Mouse (Mus musculus) adrenal gland, postnatal 36 days (tissue): Measurements from ENCODE around the gene Gm49325. TPM values are rescaled to one million over a fixed set of nuclear protein-coding genes. Genes with fewer than 3 reads are reported as not detected.

ENCODE experiments used
- DNase-seq, 2 experiments: peaks; one replicate each; pipeline ENCODE4 v3.0.0; 2021; ENCODE audit warnings: mixed read lengths in 1 of 2
- long read RNA-seq, 2 experiments: library from polyadenylated mRNA; stranded (forward); transcript quantifications; one replicate each; pipeline ENCODE4 v2.0.0; 2021; ENCODE audit warnings: borderline sequencing depth in 2 of 2
- total RNA-seq, 2 experiments: library from RNA; stranded (reverse); gene quantifications; 2 replicates each; pipeline ENCODE4 v1.2.3; 2021

Gm49325 gene
- total RNA-seq: 10 to 100 TPM; 24.1 to 27.6 TPM
- long read RNA-seq, experiment 1, partial matches to known transcripts: 2 of 30 reads
- long read RNA-seq, experiment 1, other reads (novel, unspliced or antisense): 28 of 30 reads
- long read RNA-seq, experiment 2, partial matches to known transcripts: 0 of 8 reads
- long read RNA-seq, experiment 2, other reads (novel, unspliced or antisense): 8 of 8 reads

GRCm38 (mm10) chr10:77605908-77606826 lies at the start of gene Gm49325, which contains the start of gene Sumo3:
Gene Gm49325 (plus strand): TSS chr10:77606197.
Gene Sumo3 (plus strand): TSS chr10:77606097.
- peak; percentile 99 to 100 for DNase-seq

DNA sequence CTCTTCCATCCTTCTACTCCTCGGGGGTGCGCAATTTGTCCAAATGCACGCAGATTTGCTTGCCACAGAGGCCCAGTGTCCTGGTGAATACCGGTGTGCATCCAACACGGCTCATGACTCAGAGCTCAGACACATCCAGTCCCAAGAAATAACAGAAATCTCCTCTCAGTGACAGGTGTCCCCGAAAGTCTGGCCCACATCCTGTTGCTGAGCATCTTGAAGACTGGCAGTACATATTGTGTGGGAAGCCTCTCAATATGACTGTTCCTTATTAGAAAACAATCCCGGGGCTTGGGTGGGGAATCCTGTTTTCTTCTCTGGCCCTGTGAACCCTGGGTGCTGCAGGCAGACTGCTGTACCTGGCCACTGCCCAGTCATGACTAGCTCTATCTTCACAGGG lies 49.4 kb upstream of the Gm49325 start:
- DNase-seq: no peak

DNA sequence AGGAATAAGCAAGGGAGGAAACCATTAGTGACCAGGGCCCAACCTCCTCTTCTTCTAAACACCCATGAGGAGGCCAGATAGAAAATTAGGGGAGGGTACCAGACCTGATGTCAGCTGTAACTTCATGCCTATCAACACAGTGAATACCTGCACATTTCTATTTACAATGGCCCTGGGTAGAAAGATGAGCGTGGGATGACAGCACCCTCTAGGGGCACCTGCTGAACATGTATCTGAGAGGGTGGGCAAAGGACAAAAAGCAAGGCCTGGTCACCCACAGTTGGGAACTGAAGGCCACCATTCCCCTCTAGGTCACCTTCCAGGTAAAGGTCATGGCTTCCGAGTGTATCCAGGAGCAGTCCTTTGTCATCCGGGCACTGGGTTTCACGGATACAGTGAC lies 48.4 kb upstream of the Gm49325 start:
- DNase-seq: peak in 1 of 2 experiments; percentile 19

- DNase-seq: no peak
These were observed 45.9 kb upstream of the Gm49325 start for GRCm38 (mm10) chr10:77560090-77560489.

DNA sequence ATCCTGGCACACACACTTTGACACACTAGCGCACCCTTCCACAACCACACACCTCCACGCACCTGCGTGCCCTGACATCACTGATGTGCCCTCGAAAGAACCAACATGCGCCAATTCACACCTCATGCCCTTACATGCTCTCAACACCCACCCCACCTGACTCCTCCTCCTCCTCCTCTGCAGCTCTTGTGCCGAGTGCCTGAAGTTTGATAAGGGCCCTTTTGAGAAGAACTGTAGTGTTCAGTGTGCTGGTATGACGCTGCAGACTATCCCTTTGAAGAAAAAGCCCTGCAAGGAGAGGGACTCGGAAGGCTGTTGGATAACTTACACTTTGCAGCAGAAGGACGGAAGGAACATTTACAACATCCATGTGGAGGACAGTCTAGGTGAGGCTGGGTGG lies 45.2 kb upstream of the Gm49325 start:
- no peak for DNase-seq

- no peak for DNase-seq
These were observed 44.5 kb upstream of the Gm49325 start for GRCm38 (mm10) chr10:77561508-77561907.

DNA sequence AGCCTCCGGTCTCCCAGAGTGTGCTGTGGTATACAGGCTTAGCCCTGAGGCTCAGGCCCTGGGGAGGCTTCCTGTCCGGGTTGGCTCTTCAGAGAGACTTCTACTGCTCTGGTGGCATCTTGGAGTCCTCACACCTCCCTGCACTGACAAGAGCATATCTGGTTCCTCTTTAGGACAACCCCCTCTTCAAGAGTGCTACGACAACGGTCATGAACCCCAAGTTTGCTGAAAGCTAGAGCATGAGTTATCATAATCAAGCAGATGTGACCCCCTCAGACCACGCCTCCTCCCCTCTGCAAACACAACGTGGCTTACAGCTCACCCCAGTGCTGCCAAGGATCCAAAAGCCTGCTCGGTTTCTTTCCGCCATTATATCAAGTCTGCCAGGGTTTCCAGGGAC lies 41.0 kb upstream of the Gm49325 start:
- DNase-seq: no peak

DNA sequence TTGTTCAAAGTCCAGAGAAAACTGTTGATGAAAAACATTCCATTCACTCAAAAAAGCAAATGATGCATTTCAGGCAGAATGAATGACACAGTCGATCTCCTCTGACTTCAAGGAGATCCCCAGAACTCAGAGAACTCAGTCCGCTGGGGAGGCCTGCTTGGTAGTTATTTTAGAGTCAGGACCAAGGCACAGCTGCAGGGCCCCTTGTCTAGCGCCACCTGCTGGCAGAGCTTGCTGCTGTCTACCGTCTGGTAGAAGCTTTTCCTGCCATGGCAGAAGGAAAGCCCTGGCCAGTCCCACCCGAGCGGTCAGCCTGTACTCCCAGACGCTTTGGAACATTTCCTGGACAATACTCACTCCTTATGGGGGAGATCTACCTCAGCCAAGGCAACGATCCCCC lies 39.3 kb upstream of the Gm49325 start:
- DNase-seq: peak; percentile 92 to 95

- DNase-seq: no peak
These were observed 36.5 kb upstream of the Gm49325 start for GRCm38 (mm10) chr10:77569481-77569880.

GRCm38 (mm10) chr10:77569973-77570658 lies 35.9 kb upstream of the Gm49325 start:
- DNase-seq: no peak

GRCm38 (mm10) chr10:77572225-77572624 lies 33.8 kb upstream of the Gm49325 start:
- DNase-seq: no peak

DNA sequence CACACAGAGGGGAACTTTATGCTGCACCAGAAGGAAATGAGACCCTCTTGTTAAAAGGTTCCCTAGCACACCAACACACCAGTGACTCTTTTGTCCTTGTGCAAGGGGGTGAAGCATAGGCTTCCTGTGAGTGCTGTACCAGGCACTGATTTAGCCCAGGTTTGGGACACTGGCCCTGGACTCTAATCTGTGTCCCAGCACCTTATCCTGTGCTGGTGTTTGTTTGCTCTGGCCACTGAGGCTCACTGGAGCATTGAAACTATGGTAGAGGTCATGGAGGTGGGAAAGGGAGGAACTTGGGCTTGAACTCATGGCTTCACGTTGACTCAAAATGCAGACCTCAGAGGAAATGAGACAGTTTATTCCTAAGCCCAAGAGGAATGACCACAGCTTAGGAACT lies 32.8 kb upstream of the Gm49325 start:
- DNase-seq: no peak

DNA sequence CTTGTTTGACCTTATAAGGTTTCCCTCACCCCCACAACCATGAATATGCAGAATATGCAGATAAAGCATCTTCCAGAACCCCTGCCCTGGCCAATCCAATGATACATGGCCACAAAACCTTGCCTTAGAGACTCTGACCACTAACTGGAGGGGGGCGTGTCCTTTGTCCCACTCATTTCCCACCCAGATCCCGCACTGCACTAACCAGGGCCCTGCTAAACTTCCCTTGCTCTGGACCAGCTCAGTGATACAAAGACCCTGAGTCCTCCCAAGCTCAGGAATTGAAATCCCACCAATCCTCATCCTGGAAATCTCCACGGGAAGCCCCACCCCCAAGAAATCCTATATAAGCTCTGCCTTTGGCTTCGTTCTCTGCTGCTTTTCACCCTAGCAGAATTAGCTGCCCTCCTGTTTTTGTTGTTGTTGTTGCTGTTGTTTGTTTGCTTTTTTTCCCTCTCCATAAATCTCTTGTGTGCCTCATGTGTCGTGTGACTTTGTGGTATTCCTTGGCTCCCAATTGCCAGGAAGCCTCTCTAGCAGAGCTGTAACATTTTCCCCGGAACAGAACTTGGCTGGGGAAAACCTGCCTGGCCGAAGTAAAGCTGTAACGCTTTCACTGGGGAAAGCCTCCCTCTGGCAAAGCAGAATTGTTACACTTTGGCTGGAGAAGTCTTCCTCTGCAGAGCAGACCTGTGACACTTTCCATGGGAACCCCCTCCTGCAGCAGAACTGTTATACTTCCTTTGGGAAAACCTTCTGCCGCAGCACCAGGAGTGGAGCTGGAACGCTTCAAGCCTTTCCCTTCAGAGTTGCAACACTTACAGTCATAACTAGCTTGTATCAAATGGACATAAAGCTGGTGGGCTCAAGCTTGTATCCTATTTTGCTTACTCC lies 25.7 kb upstream of the Gm49325 start:
- no peak for DNase-seq

- DNase-seq: no peak
These were observed 25.0 kb upstream of the Gm49325 start for GRCm38 (mm10) chr10:77581023-77581407.

- DNase-seq: peak; percentile 98 to 99
These were observed 24.4 kb upstream of the Gm49325 start, which contains the start of gene Pttg1ip for GRCm38 (mm10) chr10:77581408-77582284. Gene Pttg1ip (plus strand): TSS chr10:77581720.

DNA sequence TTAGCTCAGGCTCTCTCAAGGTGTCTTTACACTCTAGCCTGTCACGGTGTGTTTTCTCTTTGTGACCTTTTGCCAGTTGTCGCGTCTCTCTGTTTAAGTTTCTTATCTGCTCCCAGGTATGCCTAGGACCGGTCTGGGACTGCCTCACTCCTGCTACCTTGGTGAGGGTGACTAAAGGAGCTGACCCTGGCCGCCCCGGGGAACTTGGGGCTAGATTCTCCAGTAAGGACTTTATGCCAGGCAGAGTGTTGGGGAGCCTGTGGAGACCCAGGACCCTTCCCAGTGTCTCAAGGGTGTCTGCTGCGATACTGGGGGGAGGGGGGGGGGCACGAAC lies 23.7 kb upstream of the Gm49325 start:
- DNase-seq: peak in 1 of 2 experiments; percentile 34

GRCm38 (mm10) chr10:77583795-77584422 lies 22.1 kb upstream of the Gm49325 start:
- DNase-seq: peak; percentile 27 to 46

DNA sequence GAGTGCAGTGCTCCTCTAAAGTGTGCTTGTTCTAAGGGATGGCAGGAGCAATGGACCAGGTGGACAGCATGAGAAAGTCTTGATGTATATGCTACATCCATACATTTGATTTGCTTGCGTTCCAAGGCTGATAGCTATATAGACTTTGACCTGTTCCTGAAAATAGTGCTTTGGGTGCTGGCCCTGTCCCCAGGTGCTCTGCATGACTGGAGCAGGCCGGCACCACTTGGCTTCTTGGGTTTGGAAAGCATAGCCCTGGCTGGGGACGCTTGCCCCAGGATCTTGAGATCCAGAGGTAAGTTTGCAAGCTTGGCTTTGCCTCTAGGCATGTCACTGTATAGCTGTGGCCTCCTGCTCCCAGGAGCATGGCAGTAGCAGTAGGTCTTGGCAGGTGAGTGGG lies 19.4 kb upstream of the Gm49325 start:
- DNase-seq: no peak

- DNase-seq: peak; percentile 41 to 49
These were observed 18.8 kb upstream of the Gm49325 start for GRCm38 (mm10) chr10:77587091-77587775.

- no peak for DNase-seq
These were observed 18.0 kb upstream of the Gm49325 start for GRCm38 (mm10) chr10:77588036-77588435.
